10 mouse cellular contexts compared by ENCODE assay signal in genomic region chr2:132597866-132598480, GRCm38 (mm10). TPM values are rescaled to one million over a fixed set of nuclear protein-coding genes. Genes with fewer than 3 reads are reported as not detected.
DNase-seq lines count a peak whose midpoint lies in the region; ATAC-seq and TF ChIP-seq lines count a peak whose summit lies in the region.
"Had no signal": no experiment of that assay in that cellular context is flagged by ENCODE, and none has a peak within 500 bp of the region (broad histone marks: within the 10 kb centered on the region; RNA-seq: fewer than 3 reads in every experiment).

No protein-coding gene starts in this region.

- DNase-seq in gastrocnemius, adult 18-20 months (ENCODE audit: low spot score), result peak; percentile 10
- no peak for DNase-seq in gastrocnemius, postnatal 4 days (ENCODE audit: low spot score in 2 of 2)
- DNase-seq in layer of hippocampus, adult 2 months (ENCODE audit: low spot score in 2 of 2), result no peak
- no peak for DNase-seq in layer of hippocampus, postnatal 14 days (ENCODE audit: low spot score in 2 of 2)
- DNase-seq in liver, postnatal 0 days, result no peak
- DNase-seq in cerebellum, adult 2 months, result no peak
- DNase-seq in ovary, postnatal 10 days (ENCODE audit: low spot score), result no peak
- DNase-seq: adrenal gland, postnatal 14 days had no signal

- TF ChIP-seq POLR2A in cerebellum, adult 2 months (IDR thresholded peaks at IDR 0.05; ENCODE audit: borderline replicate concordance, insufficient read depth, low read length), result no peak

- H3K4me1 ChIP-seq in brown adipose tissue, adult 24 weeks (ENCODE audit: control insufficient read depth, insufficient read depth, insufficient read length, low read length), result peaks cover 4% of the 10 kb centered on the region; the same call in 1 of the 2 replicates
- peaks cover 29% of the 10 kb centered on the region for H3K4me1 ChIP-seq in liver, postnatal 0 days (ENCODE audit: insufficient read depth)
- peaks cover 3% of the 10 kb centered on the region; the same call in 1 of the 2 replicates for H3K4me1 ChIP-seq in cerebellum, adult 2 months (ENCODE audit: control insufficient read depth, insufficient read depth, low read length)
- H3K4me1 ChIP-seq: hindbrain, embryonic 12.5 days had no signal

- H3K36me3 ChIP-seq in liver, postnatal 0 days (replicated peaks; ENCODE audit: insufficient read depth, low read length), result no peaks in the 10 kb centered on the region
- H3K36me3 ChIP-seq: hindbrain, embryonic 12.5 days had no signal

- peak overlapping the region; percentile 70 for H3K27ac ChIP-seq in layer of hippocampus, adult 2 months
- H3K27ac ChIP-seq in brown adipose tissue, adult 24 weeks (replicated peaks; ENCODE audit: low read depth, low read length), result peak overlapping the region; percentile 78
- H3K27ac ChIP-seq in liver, postnatal 0 days (ENCODE audit: low read depth), result peak overlapping the region; percentile 79
- no peak overlapping the region for H3K27ac ChIP-seq in cerebellum, adult 2 months (ENCODE audit: insufficient read depth, low read length)
- H3K27ac ChIP-seq: hindbrain, embryonic 12.5 days had no signal

- no peak for ATAC-seq in liver, postnatal 0 days

- no peak overlapping the region for H3K9ac ChIP-seq in liver, postnatal 0 days (replicated peaks)
- H3K9ac ChIP-seq: hindbrain, embryonic 12.5 days had no signal

- 43% methylated on average over 3 of the region's 3 CpGs for WGBS in liver, postnatal 0 days (ENCODE audit: insufficient replicate concordance)
- WGBS in cerebellum, adult 2 months, result 77% methylated on average over 3 of the region's 3 CpGs

- 0 out of 2 replicates have a peak, but pooled peaks have one; percentile 7 for TF ChIP-seq EP300 in liver, postnatal 0 days (IDR thresholded peaks at IDR 0.05; ENCODE audit: low read depth)

- TF ChIP-seq CTCF in layer of hippocampus, adult 2 months (conservative IDR thresholded peaks at IDR 0.05), result no peak
- no peak for TF ChIP-seq CTCF in liver, postnatal 0 days (IDR thresholded peaks at IDR 0.05; ENCODE audit: low read depth)
- TF ChIP-seq CTCF in cerebellum, adult 2 months (IDR thresholded peaks at IDR 0.05; ENCODE audit: borderline replicate concordance, insufficient read depth, low read depth, low read length), result no peak

- no peaks in the 10 kb centered on the region for H3K9me3 ChIP-seq in liver, postnatal 0 days (ENCODE audit: low read length)
- H3K9me3 ChIP-seq: hindbrain, embryonic 12.5 days had no signal

- H3K4me2 ChIP-seq in liver, postnatal 0 days (ENCODE audit: low read depth, low read length), result peak overlapping the region; percentile 34; the same call in 1 of the 2 replicates
- H3K4me2 ChIP-seq: hindbrain, embryonic 12.5 days had no signal

- H3K4me3 ChIP-seq in layer of hippocampus, adult 2 months, result no peak overlapping the region
- no peak overlapping the region for H3K4me3 ChIP-seq in brown adipose tissue, adult 24 weeks (ENCODE audit: insufficient read depth, low read depth, low read length)
- H3K4me3 ChIP-seq in liver, postnatal 0 days (ENCODE audit: low read depth, low read length), result no peak overlapping the region
- no peak overlapping the region for H3K4me3 ChIP-seq in cerebellum, adult 2 months (replicated peaks; ENCODE audit: insufficient read depth, low read depth, low read length)
- H3K4me3 ChIP-seq: hindbrain, embryonic 12.5 days had no signal

- no peaks in the 10 kb centered on the region for H3K27me3 ChIP-seq in liver, postnatal 0 days (ENCODE audit: insufficient read depth, low read length)
- no peaks in the 10 kb centered on the region for H3K27me3 ChIP-seq in cerebellum, adult 2 months (ENCODE audit: control insufficient read depth, insufficient read depth, low read length)
- H3K27me3 ChIP-seq: hindbrain, embryonic 12.5 days had no signal

RNA-seq across cellular contexts. Expression of gene Gpcpd1, which starts 10.4 kb away (rescaled TPM):
- 100 to 1,000 TPM; 220 to 252 TPM for total RNA-seq in gastrocnemius, adult 18-20 months (2021)
- 10 to 100 TPM; 47.9 to 59.3 TPM for total RNA-seq in gastrocnemius, postnatal 4 days (2021)
- 10 to 100 TPM; 72.3 to 75.6 TPM for total RNA-seq in layer of hippocampus, adult 2 months (2021)
- 100 to 1,000 TPM; 101 to 116 TPM for total RNA-seq in layer of hippocampus, postnatal 14 days (2021)
- polyA plus RNA-seq in brown adipose tissue, adult 24 weeks (2012; ENCODE audit: insufficient read depth, insufficient read length, missing spikeins), result 15.3 and 23.7 TPM in 2 replicates
- 65.0 and 65.8 TPM in 2 replicates for polyA plus RNA-seq in liver, postnatal 0 days (2015; fragmentation: Nextera tagmentation; extraction: Ambion mirVana)
- polyA plus RNA-seq in cerebellum, adult 2 months (2012; rRNA removed), result 81.5 and 88.2 TPM in 2 replicates
